In the genomic region with DNA sequence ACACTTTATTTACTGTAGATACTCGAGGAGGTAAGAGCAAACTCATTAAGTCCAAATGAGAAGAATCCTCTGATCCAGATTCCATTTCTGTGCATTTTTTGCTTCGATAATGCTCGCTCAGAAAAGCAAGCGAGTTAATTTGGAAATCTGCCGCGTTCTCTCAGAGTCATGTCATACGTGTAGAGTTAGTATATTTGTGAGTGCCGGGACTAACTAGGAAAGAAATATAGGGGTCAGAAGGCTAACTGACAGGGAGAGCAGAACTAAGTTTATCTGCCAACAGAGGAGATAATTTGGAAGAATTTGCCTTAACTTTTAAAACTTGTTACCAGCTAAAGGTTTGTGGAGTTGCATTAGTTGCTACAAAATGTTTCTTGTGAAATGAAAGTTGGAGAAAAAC, we compare ENCODE assay signal across 8 mouse cellular contexts. TPM values are rescaled to one million over a fixed set of nuclear protein-coding genes. Genes with fewer than 3 reads are reported as not detected.
DNase-seq lines count a peak whose midpoint lies in the region; ATAC-seq and TF ChIP-seq lines count a peak whose summit lies in the region.

No protein-coding gene starts in this region.

- no peak for TF ChIP-seq CTCF in heart, adult 2 months (IDR thresholded peaks at IDR 0.05)
- TF ChIP-seq CTCF in C2C12 (IDR thresholded peaks at IDR 0.05; ENCODE audit: control insufficient read depth, insufficient read depth, insufficient read length): no peak
- TF ChIP-seq CTCF in liver, embryonic 14.5 days (IDR thresholded peaks at IDR 0.05; ENCODE audit: low read depth): no peak

- H3K36me3 ChIP-seq in heart, adult 2 months (ENCODE audit: control insufficient read depth, insufficient read depth, low read length): peaks cover 2% of the 10 kb centered on the region; the same call in 1 of the 2 replicates
- peaks cover 41% of the 10 kb centered on the region for H3K36me3 ChIP-seq in C2C12 (ENCODE audit: control insufficient read depth, insufficient read depth)
- peaks cover 26% of the 10 kb centered on the region for H3K36me3 ChIP-seq in forebrain, embryonic 14.5 days (ENCODE audit: control insufficient read depth, insufficient read depth, low read length)
- H3K36me3 ChIP-seq in liver, embryonic 14.5 days (replicated peaks; ENCODE audit: control insufficient read depth, insufficient read depth, low read depth): peaks cover 19% of the 10 kb centered on the region

- H3K79me2 ChIP-seq in heart, adult 2 months (replicated peaks; ENCODE audit: control insufficient read depth, insufficient read depth, low read length): 0 out of 2 replicates have a peak, but pooled peaks cover 1% of the 10 kb centered on the region
- peaks cover 51% of the 10 kb centered on the region for H3K79me2 ChIP-seq in C2C12 (ENCODE audit: control insufficient read depth, insufficient read depth)

- no peak for TF ChIP-seq POLR2A in heart, adult 2 months (IDR thresholded peaks at IDR 0.05; ENCODE audit: insufficient read depth, low read depth, low read length)

- no peak for ATAC-seq in forebrain, embryonic 14.5 days
- ATAC-seq in liver, embryonic 14.5 days (ENCODE audit: insufficient read depth): no peak
- ATAC-seq in frontal cortex, adult (ENCODE audit: low TSS enrichment): no peak

- H3K4me2 ChIP-seq in forebrain, embryonic 14.5 days (ENCODE audit: low read length): peak overlapping the region; percentile 67
- H3K4me2 ChIP-seq in liver, embryonic 14.5 days (ENCODE audit: low read depth): peak overlapping the region; percentile 88

- under 1% methylated on average over 8 of the region's 8 CpGs for WGBS in heart, adult 2 months
- WGBS in forebrain, embryonic 14.5 days: 4% methylated on average over 8 of the region's 8 CpGs
- 1% methylated on average over 8 of the region's 8 CpGs for WGBS in liver, embryonic 14.5 days (ENCODE audit: insufficient replicate concordance)

- no peak for DNase-seq in heart, adult 2 months
- DNase-seq in heart, adult 18-20 months: no peak
- no peak for DNase-seq in forebrain, embryonic 14.5 days (ENCODE audit: low spot score)
- no peak for DNase-seq in liver, embryonic 14.5 days (ENCODE audit: low read depth in 3 of 3, low spot score in 3 of 3)
- no peak for DNase-seq in cerebellum, adult 8-10 months
- no peak for DNase-seq in adrenal gland, adult 8-10 months

- H3ac ChIP-seq in C2C12 (ENCODE audit: control insufficient read depth, insufficient read length, low read depth): peak overlapping the region; percentile 37

- H3K9ac ChIP-seq in heart, adult 2 months (ENCODE audit: low read depth, low read length): no peak overlapping the region
- peak overlapping the region; percentile 80 for H3K9ac ChIP-seq in forebrain, embryonic 14.5 days (ENCODE audit: low read length)
- peak overlapping the region; percentile 90 for H3K9ac ChIP-seq in liver, embryonic 14.5 days (replicated peaks)

- no peaks in the 10 kb centered on the region for H3K27me3 ChIP-seq in heart, adult 2 months (ENCODE audit: control insufficient read depth, insufficient read depth, low read length)
- no peaks in the 10 kb centered on the region for H3K27me3 ChIP-seq in C2C12 (ENCODE audit: control insufficient read depth, insufficient read depth, insufficient read length)
- no peaks in the 10 kb centered on the region for H3K27me3 ChIP-seq in forebrain, embryonic 14.5 days (replicated peaks; ENCODE audit: control insufficient read depth, insufficient read depth, low read length)
- no peaks in the 10 kb centered on the region for H3K27me3 ChIP-seq in liver, embryonic 14.5 days (ENCODE audit: control insufficient read depth, insufficient read depth, low read length)

- peak overlapping the region; percentile 61 for H3K4me3 ChIP-seq in heart, adult 2 months
- peak overlapping the region; percentile 100 for H3K4me3 ChIP-seq in C2C12 (ENCODE audit: insufficient read depth, poor library complexity, severe bottlenecking)
- peak overlapping the region; percentile 83 for H3K4me3 ChIP-seq in forebrain, embryonic 14.5 days (ENCODE audit: low read depth, low read length)
- peak overlapping the region; percentile 94 for H3K4me3 ChIP-seq in liver, embryonic 14.5 days (ENCODE audit: insufficient read depth in 1 of 2, low read depth in 2 of 2, low read length in 2 of 2)

- TF ChIP-seq EP300 in heart, adult 2 months (IDR thresholded peaks at IDR 0.05; ENCODE audit: insufficient read depth, low read depth, low read length): no peak
- no peak for TF ChIP-seq EP300 in liver, embryonic 14.5 days (IDR thresholded peaks at IDR 0.05; ENCODE audit: low read depth)

- intact Hi-C loops in heart, adult 2 months (cut with DNase I): loop anchor here (1.0 to 10.0 kb wide), 3 partner anchors 10 to 335 kb away; a partner anchor contains a TSS

- H3K4me1 ChIP-seq in heart, adult 2 months (ENCODE audit: control insufficient read depth, insufficient read depth, low read length): peaks cover 3% of the 10 kb centered on the region
- H3K4me1 ChIP-seq in forebrain, embryonic 14.5 days (ENCODE audit: control insufficient read depth, insufficient read depth, low read length): peaks cover 10% of the 10 kb centered on the region
- H3K4me1 ChIP-seq in liver, embryonic 14.5 days (replicated peaks; ENCODE audit: control insufficient read depth in 2 of 2, insufficient read depth in 2 of 2, low read length in 1 of 2): peaks cover 7 to 8% of the 10 kb centered on the region in 2 experiments

- H3K9me3 ChIP-seq in forebrain, embryonic 14.5 days (replicated peaks; ENCODE audit: control insufficient read depth, low read length): no peaks in the 10 kb centered on the region
- no peaks in the 10 kb centered on the region for H3K9me3 ChIP-seq in liver, embryonic 14.5 days (ENCODE audit: control insufficient read depth, low read length)

- H3K79me3 ChIP-seq in C2C12 (ENCODE audit: low read depth): peaks cover 44% of the 10 kb centered on the region

- H3K27ac ChIP-seq in heart, adult 2 months: peak overlapping the region; percentile 82
- no peak overlapping the region for H3K27ac ChIP-seq in forebrain, embryonic 14.5 days (ENCODE audit: low read depth, low read length)
- H3K27ac ChIP-seq in liver, embryonic 14.5 days: peak overlapping the region; percentile 71

TF ChIP-seq in C2C12, 6 proteins besides CTCF, POLR2A, EP300 and RAD21:
- no peak for TF ChIP-seq MYOG (IDR thresholded peaks at IDR 0.05; ENCODE audit: control insufficient read depth, extremely low read depth, insufficient read length)
- no peak for TF ChIP-seq MYOD1 (IDR thresholded peaks at IDR 0.05; ENCODE audit: control insufficient read depth, insufficient read length, low read depth)
- no peak for TF ChIP-seq MAX (IDR thresholded peaks at IDR 0.05)
- TF ChIP-seq CEBPB (IDR thresholded peaks at IDR 0.05; ENCODE audit: low read depth): no peak
- no peak for TF ChIP-seq FOSL1 (IDR thresholded peaks at IDR 0.05; ENCODE audit: insufficient read depth, low read length, poor library complexity, severe bottlenecking)
- TF ChIP-seq USF1 (IDR thresholded peaks at IDR 0.05; ENCODE audit: low read depth): no peak

RNA-seq across cellular contexts. Expression of a gene that starts 0.7 kb away (rescaled TPM):
- 10 to 100 TPM in 1 of 2 experiments, 1 to 10 TPM in 1; 9.5 to 10.0 TPM for total RNA-seq in heart, adult 2 months (2021)
- 4.0 and 7.3 TPM in 2 replicates for polyA plus RNA-seq in heart, adult 2 months (2012; rRNA removed)
- 1 to 10 TPM; 9.1 to 9.6 TPM for total RNA-seq in heart, adult 18-20 months (2021)
- polyA plus RNA-seq in C2C12 (2012; fragmentation: generic; extraction: Trizol): 19.5 TPM
- polyA plus RNA-seq in forebrain, embryonic 14.5 days (2014; fragmentation: Nextera tagmentation; extraction: Ambion mirVana): 11.0 and 14.0 TPM in 2 replicates
- 9.5 and 11.3 TPM in 2 replicates for polyA plus RNA-seq in liver, embryonic 14.5 days (2012; rRNA removed)
- 11.7 and 11.9 TPM in 2 replicates for polyA plus RNA-seq in liver, embryonic 14.5 days (2014; fragmentation: Nextera tagmentation; extraction: Ambion mirVana)
- 10 to 100 TPM; 18.0 to 28.3 (median 21.8) TPM for total RNA-seq in adrenal gland, adult 8-10 months (2022)

RNA-seq across cellular contexts. Expression of a gene that starts 10.8 kb away (rescaled TPM):
- 10 to 100 TPM; 20.7 to 21.1 TPM for total RNA-seq in heart, adult 2 months (2021)
- 12.1 and 15.6 TPM in 2 replicates for polyA plus RNA-seq in heart, adult 2 months (2012; rRNA removed)
- total RNA-seq in heart, adult 18-20 months (2021): 10 to 100 TPM; 20.5 to 21.6 TPM
- polyA plus RNA-seq in C2C12 (2012; fragmentation: generic; extraction: Trizol): 47.6 TPM
- 64.0 and 69.0 TPM in 2 replicates for polyA plus RNA-seq in forebrain, embryonic 14.5 days (2014; fragmentation: Nextera tagmentation; extraction: Ambion mirVana)
- polyA plus RNA-seq in liver, embryonic 14.5 days (2012; rRNA removed): 7.1 and 10.5 TPM in 2 replicates
- 18.0 and 19.1 TPM in 2 replicates for polyA plus RNA-seq in liver, embryonic 14.5 days (2014; fragmentation: Nextera tagmentation; extraction: Ambion mirVana)
- 10 to 100 TPM; 29.5 to 35.0 (median 33.9) TPM for total RNA-seq in adrenal gland, adult 8-10 months (2022)

RNA-seq across cellular contexts. Expression of a gene that starts 59.1 kb away (rescaled TPM):
- 1 to 10 TPM; 4.2 to 4.7 TPM for total RNA-seq in heart, adult 2 months (2021)
- 1.7 and 4.3 TPM in 2 replicates for polyA plus RNA-seq in heart, adult 2 months (2012; rRNA removed)
- 1 to 10 TPM; 3.5 to 4.7 TPM for total RNA-seq in heart, adult 18-20 months (2021)
- 7.1 TPM for polyA plus RNA-seq in C2C12 (2012; fragmentation: generic; extraction: Trizol)
- polyA plus RNA-seq in forebrain, embryonic 14.5 days (2014; fragmentation: Nextera tagmentation; extraction: Ambion mirVana): 13.4 and 20.6 TPM in 2 replicates
- polyA plus RNA-seq in liver, embryonic 14.5 days (2012; rRNA removed): 0.37 and 0.54 TPM in 2 replicates
- polyA plus RNA-seq in liver, embryonic 14.5 days (2014; fragmentation: Nextera tagmentation; extraction: Ambion mirVana): 0.70 and 0.73 TPM in 2 replicates
- total RNA-seq in adrenal gland, adult 8-10 months (2022): 10 to 100 TPM in 2 of 4 experiments, 1 to 10 TPM in 2; 9.9 to 22.6 (median 15.4) TPM
